Mouse (Mus musculus) neutrophil, adult 5-6 weeks (primary cell): Measurements from ENCODE around the gene Caln1. TPM values are rescaled to one million over a fixed set of nuclear protein-coding genes. Genes with fewer than 3 reads are reported as not detected.

Experiments
- ATAC-seq: fragments of 151-379, 151-347 bp; 2 replicates; pipeline ENCODE4 v1.8.0; 2017; ENCODE audit warnings: mild to moderate bottlenecking, moderate TSS enrichment; ENCODE audit not compliant: insufficient number of reproducible peaks, poor library complexity, low FRiP score, severe bottlenecking; ENCODE audit errors: extremely low read depth
- total RNA-seq: library from RNA; stranded (forward); fragments of 200-1000 nt; gene quantifications from 2 replicates; pipeline ENCODE4 v1.2.3, GENCODE M21; 2017

Caln1 gene
- total RNA-seq, 1 experiment from 2014 or later, result not detected

GRCm38 (mm10) chr5:130718385-130718784 is 349.1 kb downstream of the Caln1 start:
- no peak for ATAC-seq

- no peak for ATAC-seq
Observed at GRCm38 (mm10) chr5:130742171-130742570, 372.9 kb downstream of the Caln1 start.

GRCm38 (mm10) chr5:130757517-130757916 is 388.3 kb downstream of the Caln1 start:
- ATAC-seq, result no peak

GRCm38 (mm10) chr5:130765784-130766183 is 396.5 kb downstream of the Caln1 start:
- no peak for ATAC-seq

- ATAC-seq, result 0 out of 2 replicates have a peak, but pooled peaks have one; percentile 16
Observed at GRCm38 (mm10) chr5:130771061-130771741, 401.9 kb downstream of the Caln1 start.

GRCm38 (mm10) chr5:130772491-130772890 is 403.2 kb downstream of the Caln1 start:
- no peak for ATAC-seq

GRCm38 (mm10) chr5:130774946-130775345 is 405.7 kb downstream of the Caln1 start:
- no peak for ATAC-seq

- no peak for ATAC-seq
Observed at GRCm38 (mm10) chr5:130792755-130793452, 423.6 kb downstream of the Caln1 start.

- no peak for ATAC-seq
Observed at GRCm38 (mm10) chr5:130797713-130798112, 428.5 kb downstream of the Caln1 start.

GRCm38 (mm10) chr5:130810314-130810713 is 441.1 kb downstream of the Caln1 start:
- ATAC-seq, result no peak

- no peak for ATAC-seq
Observed at GRCm38 (mm10) chr5:130810846-130811245, 441.6 kb downstream of the Caln1 start.

GRCm38 (mm10) chr5:130811266-130811665 is 442.0 kb downstream of the Caln1 start:
- ATAC-seq, result no peak

GRCm38 (mm10) chr5:130811966-130812365 is 442.7 kb downstream of the Caln1 start:
- no peak for ATAC-seq

- ATAC-seq, result no peak
Observed at GRCm38 (mm10) chr5:130812556-130812955, 443.3 kb downstream of the Caln1 start.

GRCm38 (mm10) chr5:130813089-130813488 is 443.8 kb downstream of the Caln1 start:
- no peak for ATAC-seq

- no peak for ATAC-seq
Observed at GRCm38 (mm10) chr5:130815352-130815751, 446.1 kb downstream of the Caln1 start.

- ATAC-seq, result no peak
Observed at GRCm38 (mm10) chr5:130820021-130820648, 450.9 kb downstream of the Caln1 start.

GRCm38 (mm10) chr5:130820661-130821060 is 451.4 kb downstream of the Caln1 start:
- ATAC-seq, result no peak

- no peak for ATAC-seq
Observed at GRCm38 (mm10) chr5:130825797-130826196, 456.5 kb downstream of the Caln1 start.

GRCm38 (mm10) chr5:130848562-130848961 is 479.3 kb downstream of the Caln1 start:
- ATAC-seq, result no peak
